Mouse (Mus musculus) Patski (cell line): ENCODE data around the gene Gatad2a. TPM values are rescaled to one million over a fixed set of nuclear protein-coding genes. Genes with fewer than 3 reads are reported as not detected.
"Not testable (repeated sequence)": the region's sequence is repeated elsewhere in the genome, so short reads cannot be mapped to it uniquely, and the experiment has no call there.

Source experiments
- ATAC-seq: fragments of 100-300 bp; one replicate; pipeline ENCODE4 v1.8.0; 2021
- CTCF ChIA-PET: fragments of 350-600 bp; sonication (Branson Sonifier 250); formaldehyde crosslinking; loops from one replicate; lab custom pipeline; 2022; ENCODE audit warnings: inconsistent platforms; lab: Charles Lee
- POLR2A ChIA-PET: fragments of 350-600 bp; sonication (Branson Sonifier 250); formaldehyde crosslinking; loops from one replicate; lab custom pipeline; 2022; ENCODE audit warnings: antibody characterized with exemption, inconsistent platforms; lab: Charles Lee
- DNase-seq: peaks from one replicate; pipeline ENCODE4 v3.0.0-alpha.2; 2011; ENCODE audit warnings: low read depth, low spot score
- H3K27me3 ChIP-seq: fragments of 371-371 bp; one replicate; pipeline ENCODE4 v1.5.1; 2021
- CTCF ChIP-seq: fragments of 100-300 bp; IDR thresholded peaks from one replicate; pipeline ENCODE4 v1.5.1; 2021
- in situ Hi-C: fragments of 300-500 bp; cut with MboI; formaldehyde crosslinking; loops from 3 replicates; pipeline ENCODE4 v1.11.1; 2018; ENCODE audit warnings: low pct_unique_long_range_greater_than_20kb, mixed read lengths
- polyA plus RNA-seq: library from polyadenylated mRNA; unstranded; gene quantifications from one replicate; pipeline ENCODE4 v1.2.3, GENCODE M21; 2021

Gatad2a gene
- polyA plus RNA-seq, 1 experiment from 2014 or later = 75.2 TPM

DNA sequence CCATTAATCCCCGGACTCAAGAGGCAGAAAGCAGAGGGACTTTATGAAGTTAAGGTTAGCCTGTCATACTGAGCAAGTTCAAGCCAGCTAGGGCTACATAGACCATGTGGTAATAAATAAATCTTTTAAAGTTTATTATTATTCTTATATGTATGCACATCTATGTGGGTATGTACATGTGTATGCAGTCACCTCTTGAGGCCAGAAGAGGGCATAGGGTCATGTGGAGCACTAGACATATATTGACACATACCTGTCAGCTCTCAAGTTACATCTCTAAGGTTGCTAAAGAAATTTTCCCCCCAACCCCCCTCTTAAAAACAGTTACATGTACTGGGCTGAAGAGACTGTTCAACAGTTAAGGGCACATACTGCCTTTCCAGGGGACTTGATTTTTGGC, 16.6 kb upstream of the Gatad2a start:
- H3K27me3 ChIP-seq = no peaks in the 10 kb centered on the region
- TF ChIP-seq CTCF = no peak
- in situ Hi-C loops = no loop called here
- ChIA-PET CTCF (interaction anchor here (1.4 kb wide), 1 partner anchor 10 kb away, joined by 3 read pairs; no protein-coding TSS in a partner anchor), POLR2A (no interaction called here)
- no peak for DNase-seq
- no peak for ATAC-seq

- no peaks in the 10 kb centered on the region for H3K27me3 ChIP-seq
- ATAC-seq (no peak), DNase-seq (no peak)
- CTCF ChIA-PET = interaction anchor here (1.4 kb wide), 1 partner anchor 10 kb away, joined by 3 read pairs; no protein-coding TSS in a partner anchor
- TF ChIP-seq CTCF = no peak
- POLR2A ChIA-PET = no interaction called here
- in situ Hi-C loops = no loop called here
Observed at GRCm38 (mm10) chr8:70012350-70012749, 16.2 kb upstream of the Gatad2a start.

DNA sequence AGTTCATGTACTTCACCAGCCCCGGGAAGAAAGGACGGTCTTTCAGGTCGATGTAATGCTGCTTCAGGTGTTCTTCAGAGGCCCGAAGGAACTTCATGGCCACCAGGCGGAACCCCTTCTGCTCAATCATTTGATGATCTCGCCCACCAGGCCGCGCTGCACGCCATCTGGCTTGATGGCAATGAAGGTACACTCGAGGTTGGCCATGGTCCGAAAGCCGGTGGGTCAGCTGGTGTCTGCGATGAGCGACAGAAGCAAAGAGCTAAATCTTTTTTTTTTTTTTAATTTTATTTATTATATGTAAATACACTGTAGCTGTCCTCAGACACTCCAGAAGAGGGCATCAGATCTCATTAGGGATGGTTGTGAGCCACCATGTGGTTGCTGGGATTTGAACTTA, 14.6 kb upstream of the Gatad2a start:
- CTCF ChIA-PET = interaction anchor here (0.9 kb wide), 1 partner anchor 9 kb away, joined by 3 read pairs; no protein-coding TSS in a partner anchor
- ATAC-seq, in situ Hi-C loops, POLR2A ChIA-PET, DNase-seq, H3K27me3 ChIP-seq: not testable (repeated sequence)

- ChIA-PET CTCF (no interaction called here), POLR2A (no interaction called here)
- in situ Hi-C loops = no loop called here
- no peaks in the 10 kb centered on the region for H3K27me3 ChIP-seq
- no peak for TF ChIP-seq CTCF
- DNase-seq (no peak), ATAC-seq (no peak)
Observed at GRCm38 (mm10) chr8:70005178-70005577, 9.0 kb upstream of the Gatad2a start.

DNA sequence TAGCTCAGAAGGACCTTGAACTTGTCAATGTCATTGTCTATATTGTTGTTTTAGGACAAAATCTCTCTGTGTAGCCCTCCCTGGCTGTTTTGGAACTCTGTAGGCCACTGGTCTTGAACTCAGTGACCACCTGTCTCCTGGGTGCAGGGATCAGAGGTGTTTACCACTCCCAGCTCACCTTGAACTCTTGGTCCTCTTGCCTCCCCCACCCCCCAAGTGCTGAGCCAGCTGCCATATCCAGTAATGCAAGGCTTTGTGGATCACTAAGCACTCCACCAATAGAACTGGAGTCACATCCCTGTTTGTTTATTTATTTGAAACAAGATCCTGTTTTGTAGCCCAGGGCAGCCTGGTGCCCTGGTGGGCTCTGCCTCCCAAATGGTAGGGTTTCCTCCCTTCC, 8.2 kb upstream of the Gatad2a start:
- CTCF ChIA-PET = interaction anchor here (7.0 kb wide), 1 partner anchor 83 kb away, joined by 88 read pairs; no protein-coding TSS in a partner anchor
- POLR2A ChIA-PET = no interaction called here
- no peak for TF ChIP-seq CTCF
- DNase-seq (no peak), ATAC-seq (no peak)
- in situ Hi-C loops = no loop called here
- no peaks in the 10 kb centered on the region for H3K27me3 ChIP-seq

- CTCF ChIA-PET = interaction anchor here (1.0 to 7.0 kb wide), 4 partner anchors 9 to 81 kb away, joined by 3 to 88 read pairs (median 6); no protein-coding TSS in a partner anchor
- ATAC-seq (no peak), DNase-seq (no peak)
- POLR2A ChIA-PET = no interaction called here
- no peak for TF ChIP-seq CTCF
- no peaks in the 10 kb centered on the region for H3K27me3 ChIP-seq
- in situ Hi-C loops = no loop called here
Observed at GRCm38 (mm10) chr8:70003204-70003657, 7.0 kb upstream of the Gatad2a start.

GRCm38 (mm10) chr8:70001892-70002191, 5.7 kb upstream of the Gatad2a start:
- H3K27me3 ChIP-seq, in situ Hi-C loops, ATAC-seq, DNase-seq: not testable (repeated sequence)
- CTCF ChIA-PET = interaction anchor here (1.0 to 7.0 kb wide), 11 partner anchors 9 to 127 kb away, joined by 3 to 88 read pairs (median 6); no protein-coding TSS in a partner anchor
- POLR2A ChIA-PET = interaction anchor here (0.6 to 1.2 kb wide), 2 partner anchors 68 to 83 kb away, joined by 3 to 5 read pairs; no protein-coding TSS in a partner anchor

DNA sequence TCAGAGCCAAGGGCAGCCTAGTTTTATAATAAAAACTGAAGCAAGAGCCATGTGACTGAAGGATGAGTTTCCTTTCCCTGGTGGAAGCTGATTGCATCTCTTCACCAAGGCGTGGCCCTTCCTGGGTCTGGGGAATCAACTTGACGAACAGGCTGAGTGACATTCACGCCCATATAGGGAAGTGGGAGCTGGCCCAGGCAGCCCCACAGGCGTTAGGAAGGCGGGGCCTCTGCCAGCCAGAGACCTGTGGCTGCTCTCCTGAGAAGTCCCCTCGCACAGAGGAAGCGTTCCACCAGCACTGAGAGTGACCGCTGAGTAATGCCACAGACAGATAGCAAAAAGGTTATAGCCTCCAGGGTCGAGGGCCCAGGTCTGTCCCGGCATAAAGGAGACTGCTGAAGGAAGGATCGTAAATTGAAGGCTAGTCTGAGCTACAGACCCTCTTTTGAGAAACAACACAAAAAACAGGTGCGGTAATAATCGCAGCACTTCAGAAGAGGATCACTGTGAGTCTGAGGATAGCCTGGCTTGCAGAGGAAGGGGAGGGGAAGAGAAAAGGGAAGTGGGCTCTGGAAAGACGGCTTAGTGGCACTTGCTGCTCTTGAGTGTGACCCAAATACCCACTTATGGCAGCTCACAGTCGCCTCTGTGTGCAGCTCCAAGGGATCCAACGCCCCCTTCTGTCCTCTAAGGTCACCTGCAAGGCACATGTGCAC, 5.2 kb upstream of the Gatad2a start:
- DNase-seq = no peak
- in situ Hi-C loops = no loop called here
- ChIA-PET POLR2A (interaction anchor here (0.6 to 1.2 kb wide), 3 partner anchors 68 to 172 kb away, joined by 3 to 5 read pairs (median 3); no protein-coding TSS in a partner anchor), CTCF (interaction anchor here (0.7 to 7.0 kb wide), 14 partner anchors 10 to 126 kb away, joined by 3 to 88 read pairs (median 4); no protein-coding TSS in a partner anchor)
- peak; percentile 56 for ATAC-seq
- peak; percentile 87 for TF ChIP-seq CTCF
- H3K27me3 ChIP-seq = no peaks in the 10 kb centered on the region

DNA sequence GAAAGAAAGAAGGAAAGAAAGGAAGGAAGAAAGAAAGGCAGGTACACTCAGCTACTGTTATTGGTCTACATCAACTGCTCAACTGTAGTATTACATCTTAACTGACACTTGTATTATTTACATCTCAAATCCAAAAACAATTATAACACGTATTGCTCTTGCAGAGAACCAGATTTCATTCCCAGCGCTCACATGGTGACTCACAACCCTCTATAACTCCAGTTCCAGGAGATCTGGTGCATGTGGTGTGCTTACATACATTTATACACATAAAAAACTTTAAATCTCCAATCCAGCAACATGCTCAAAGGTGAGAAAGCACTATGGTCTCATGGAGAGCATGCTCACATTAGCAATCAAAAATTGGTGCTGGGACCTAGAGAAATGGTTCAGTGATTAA, 4.0 kb upstream of the Gatad2a start:
- H3K27me3 ChIP-seq = no peaks in the 10 kb centered on the region
- CTCF ChIA-PET = interaction anchor here (1.0 to 7.0 kb wide), 6 partner anchors 14 to 125 kb away, joined by 3 to 88 read pairs (median 7); no protein-coding TSS in a partner anchor
- POLR2A ChIA-PET = interaction anchor here (0.6 kb wide), 1 partner anchor 78 kb away, joined by 4 read pairs; no protein-coding TSS in a partner anchor
- ATAC-seq = no peak
- no peak for DNase-seq
- TF ChIP-seq CTCF = no peak
- in situ Hi-C loops = no loop called here

DNA sequence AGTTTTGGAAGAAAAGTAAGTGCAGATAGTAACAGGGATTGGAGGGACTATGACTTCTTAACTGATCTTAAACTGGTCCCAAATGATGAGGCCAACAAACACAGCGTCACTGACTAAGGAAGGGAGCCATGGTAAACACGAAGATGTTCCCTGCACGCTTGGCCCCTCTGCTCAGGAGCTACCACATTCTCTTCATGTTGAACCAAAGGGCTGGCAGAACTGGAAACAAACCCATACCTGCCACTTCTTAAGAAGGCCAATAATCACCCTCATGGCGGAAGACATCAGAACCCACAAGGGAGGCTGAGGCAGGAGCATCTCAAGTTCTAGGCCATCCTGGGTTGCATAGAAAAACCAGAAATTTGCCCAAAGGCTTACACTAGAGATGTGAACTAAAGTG, 3.1 kb upstream of the Gatad2a start:
- ATAC-seq = no peak
- no peaks in the 10 kb centered on the region for H3K27me3 ChIP-seq
- in situ Hi-C loops = loop anchor here (5.0 kb wide), 1 partner anchor 72 kb away; no protein-coding TSS in a partner anchor
- ChIA-PET CTCF (interaction anchor here (7.0 kb wide), 1 partner anchor 77 kb away, joined by 88 read pairs; no protein-coding TSS in a partner anchor), POLR2A (no interaction called here)
- DNase-seq = no peak
- no peak for TF ChIP-seq CTCF

- CTCF ChIA-PET = interaction anchor here (7.0 kb wide), 1 partner anchor 77 kb away, joined by 88 read pairs; no protein-coding TSS in a partner anchor
- DNase-seq (no peak), ATAC-seq (no peak)
- POLR2A ChIA-PET = no interaction called here
- no peak for TF ChIP-seq CTCF
- no peaks in the 10 kb centered on the region for H3K27me3 ChIP-seq
- in situ Hi-C loops = loop anchor here (5.0 kb wide), 1 partner anchor 71 kb away; no protein-coding TSS in a partner anchor
Observed at GRCm38 (mm10) chr8:69998706-69999105, 2.5 kb upstream of the Gatad2a start.
